Mouse (Mus musculus): ENCODE measurements around the gene Palld.

- TF ChIP-seq TAL1 (conservative IDR thresholded peaks at IDR 0.05; ENCODE audit: low read depth, low read length) (no peak), CTCF (IDR thresholded peaks at IDR 0.05; ENCODE audit: low read depth, low read length) (no peak)
Observed at GRCm38 (mm10) chr8:61682902-61683301, 219.6 kb downstream of the Palld start.
